Mouse (Mus musculus) thymus, adult 2 months (tissue): Measurements from ENCODE around the gene Ankrd11. TPM values are rescaled to one million over a fixed set of nuclear protein-coding genes. Genes with fewer than 3 reads are reported as not detected.

Experiments
- DNase-seq: peaks from one replicate; pipeline ENCODE4 v3.0.0; 2021
- H3K27ac ChIP-seq: fragments of 200-500 bp; 2 replicates; pipeline ENCODE4 v1.5.1; 2012; ENCODE audit warnings: low read length, control low read depth; ENCODE audit not compliant: control insufficient read depth, insufficient read depth
- H3K27me3 ChIP-seq: fragments of 200-500 bp; 2 replicates; pipeline ENCODE4 v1.6.1; 2012; ENCODE audit warnings: mild to moderate bottlenecking, low read length, moderate library complexity, mixed read lengths; ENCODE audit not compliant: control insufficient read depth, insufficient read depth
- H3K36me3 ChIP-seq: fragments of 200-500 bp; 2 replicates; pipeline ENCODE4 v1.6.1; 2012; ENCODE audit warnings: mild to moderate bottlenecking, low read length, moderate library complexity; ENCODE audit not compliant: control insufficient read depth, insufficient read depth
- H3K4me1 ChIP-seq: fragments of 200-500 bp; replicated peaks from 2 replicates; pipeline ENCODE4 v1.6.1; 2012; ENCODE audit warnings: low read length; ENCODE audit not compliant: control insufficient read depth, insufficient read depth
- H3K4me3 ChIP-seq: fragments of 200-500 bp; 2 replicates; pipeline ENCODE4 v1.5.1; 2012; ENCODE audit warnings: mild to moderate bottlenecking, low read length, control low read depth, moderate library complexity; ENCODE audit not compliant: control insufficient read depth, insufficient read depth
- CTCF ChIP-seq: fragments of 200-500 bp; IDR thresholded peaks from 2 replicates; pipeline ENCODE4 v1.5.1; 2012; ENCODE audit warnings: mild to moderate bottlenecking, control low read depth, low read length, moderate library complexity, borderline replicate concordance; ENCODE audit not compliant: control insufficient read depth, poor library complexity, insufficient read depth; ENCODE audit errors: extremely low read depth
- POLR2A ChIP-seq: fragments of 200-500 bp; IDR thresholded peaks from 2 replicates; pipeline ENCODE4 v1.6.1; 2012; ENCODE audit warnings: mild to moderate bottlenecking, low read length, control low read depth, moderate library complexity; ENCODE audit not compliant: control insufficient read depth, poor library complexity, insufficient read depth; ENCODE audit errors: extremely low read depth
- WGBS: fragments of 180-500 bp; shearing (Covaris S2); methylation state at CpG from one replicate; pipeline ENCODE4 v1.1.7; 2018; 5-methylcytosine and 5-hydroxymethylcytosine counted together
- polyA plus RNA-seq: library from polyadenylated mRNA; depleted of rRNA; stranded (reverse); fragments of >200 nt; gene quantifications from 2 replicates; pipeline ENCODE4 v1.2.3, GENCODE M21; 2012

Gene Ankrd11
- polyA plus RNA-seq, 1 experiment: 118 TPM

DNA sequence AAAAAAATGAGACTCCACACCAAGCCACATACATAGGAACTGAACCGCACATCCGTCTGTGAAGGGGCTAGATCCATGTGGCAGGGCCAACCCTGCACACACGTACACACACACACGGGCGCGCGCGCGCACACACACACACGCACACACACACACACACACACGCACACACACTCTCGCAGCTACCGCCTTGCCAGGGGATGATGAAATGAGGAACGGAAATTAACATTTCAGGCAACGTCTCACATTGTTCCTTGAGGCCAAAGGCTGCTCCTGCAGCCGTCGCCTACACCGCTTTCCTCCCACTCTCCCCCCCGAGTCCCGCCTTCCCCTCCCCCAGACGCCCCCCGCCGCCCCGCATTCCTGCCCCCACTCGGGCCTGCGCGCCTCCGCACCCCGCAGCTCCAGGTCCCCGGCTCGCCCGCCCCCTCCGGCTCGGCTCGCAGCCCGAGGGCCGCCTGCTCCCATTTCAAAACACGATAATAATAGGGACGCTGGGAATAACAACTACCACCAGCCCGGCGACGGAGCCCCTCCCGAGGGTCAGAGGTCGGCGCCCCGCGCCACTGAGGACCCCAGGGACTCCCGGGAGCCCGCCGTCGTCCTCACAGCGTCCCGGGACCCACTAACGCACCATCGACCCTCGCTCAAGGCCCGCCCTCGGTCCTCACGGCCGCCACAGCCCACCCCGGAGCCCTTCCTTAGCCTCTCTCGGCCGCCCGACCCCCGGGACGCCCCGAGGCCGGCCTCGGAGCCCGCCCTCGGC lies 886 bp downstream of the Ankrd11 start:
- Histone ChIP-seq H3K4me3 (peak overlapping the region; percentile 88), H3K36me3 (no peaks in the 10 kb centered on the region), H3K27me3 (no peaks in the 10 kb centered on the region), H3K4me1 (peaks cover 24% of the 10 kb centered on the region), H3K27ac (peak overlapping the region; percentile 81)
- under 1% methylated on average over 70 of the region's 71 CpGs for WGBS
- peak; percentile 72 for DNase-seq
- TF ChIP-seq CTCF: no peak
- TF ChIP-seq POLR2A: no peak

DNA sequence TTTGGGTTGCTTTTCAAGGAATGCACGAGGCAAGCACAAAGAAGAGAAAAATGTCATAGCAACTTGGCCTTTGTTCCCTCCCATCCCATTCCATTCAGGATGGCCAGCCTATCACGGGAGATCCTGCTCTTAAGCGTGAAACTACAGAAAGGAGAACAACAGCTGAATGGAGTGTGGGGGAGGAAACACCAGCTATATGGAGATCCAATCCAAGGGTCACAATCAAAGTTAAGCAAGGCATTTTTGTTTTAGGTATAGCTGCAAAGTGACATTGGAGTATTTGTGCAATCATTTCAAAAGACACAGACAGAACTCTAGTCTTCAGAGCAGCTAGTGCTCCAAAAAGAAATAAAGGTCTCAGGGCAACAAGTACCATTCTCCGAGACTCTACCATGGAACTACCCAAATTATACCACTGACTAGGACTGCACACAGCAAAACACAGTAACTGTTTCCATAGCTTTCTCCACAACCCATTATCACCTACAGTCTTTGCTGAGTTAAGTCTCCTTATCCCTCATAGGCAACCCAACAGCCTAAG lies 1.9 kb downstream of the Ankrd11 start:
- H3K4me3 ChIP-seq: no peak overlapping the region
- peaks cover 27% of the 10 kb centered on the region for H3K4me1 ChIP-seq
- no peak overlapping the region; the same call in 1 of the 2 replicates for H3K27ac ChIP-seq
- H3K36me3 ChIP-seq: no peaks in the 10 kb centered on the region
- DNase-seq: no peak
- no peaks in the 10 kb centered on the region for H3K27me3 ChIP-seq
- no peak for TF ChIP-seq CTCF
- TF ChIP-seq POLR2A: no peak
- WGBS: 13% methylated on average over 4 of the region's 4 CpGs

DNA sequence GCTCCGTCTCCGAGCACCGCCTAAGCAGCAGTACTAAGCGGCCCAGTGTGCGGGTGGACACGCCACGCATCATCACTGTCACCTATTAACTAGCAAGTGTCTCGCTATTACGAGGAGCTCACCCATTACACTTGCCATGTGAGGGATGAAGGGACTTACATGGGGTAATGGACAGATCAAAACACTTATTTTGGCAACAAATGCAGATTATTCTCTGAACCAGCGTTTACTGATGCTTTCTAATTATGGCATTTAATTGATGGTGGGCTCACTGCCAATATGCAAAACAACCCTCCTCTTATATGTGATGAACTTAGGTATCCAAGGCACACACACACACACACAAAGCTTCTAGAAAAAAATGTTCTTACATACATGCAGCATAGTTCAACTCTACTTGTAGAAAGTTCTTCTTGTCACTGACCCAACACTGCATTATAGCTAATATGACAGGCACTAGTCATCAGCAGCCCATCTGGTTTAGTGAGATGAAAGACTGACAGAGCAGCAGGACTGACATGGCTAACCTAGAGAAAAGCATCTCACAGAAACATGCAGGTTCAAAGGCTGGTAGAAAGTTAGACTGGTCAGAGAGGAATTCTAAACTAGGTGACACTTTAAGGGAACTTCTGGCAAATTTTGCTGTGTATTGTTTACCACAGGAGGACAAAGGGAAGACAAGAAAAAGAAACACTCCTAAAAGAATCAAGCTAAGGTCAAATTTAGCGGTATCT lies 2.5 kb downstream of the Ankrd11 start:
- TF ChIP-seq POLR2A: no peak
- no peak for TF ChIP-seq CTCF
- Histone ChIP-seq H3K4me3 (no peak overlapping the region), H3K27ac (no peak overlapping the region; the same call in 1 of the 2 replicates), H3K36me3 (no peaks in the 10 kb centered on the region), H3K27me3 (no peaks in the 10 kb centered on the region), H3K4me1 (peaks cover 26% of the 10 kb centered on the region)
- no peak for DNase-seq
- 86% methylated on average over 11 of the region's 11 CpGs for WGBS

DNA sequence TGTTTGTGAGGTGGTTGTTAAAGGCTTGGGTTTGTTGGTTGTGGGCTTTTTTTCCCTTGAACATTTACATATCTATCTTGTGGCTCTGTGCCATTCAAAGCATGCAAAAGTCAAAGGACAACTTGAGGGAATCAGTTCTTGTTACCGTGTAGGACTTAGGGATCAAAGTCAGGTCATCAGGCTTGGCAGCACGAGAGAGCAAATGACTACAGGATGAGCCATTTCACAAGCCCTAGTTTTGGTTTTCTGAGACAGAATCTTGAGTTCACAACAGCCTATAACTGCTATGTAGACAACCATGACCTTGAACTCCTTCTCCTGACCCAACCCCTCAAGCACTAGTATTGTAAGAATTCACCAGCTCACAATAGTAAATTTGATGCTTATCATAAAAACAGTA lies 3.7 kb downstream of the Ankrd11 start:
- H3K4me1 ChIP-seq: peaks cover 27% of the 10 kb centered on the region
- WGBS: 69% methylated on average over 2 of the region's 2 CpGs
- TF ChIP-seq CTCF: no peak
- TF ChIP-seq POLR2A: no peak
- no peak overlapping the region for H3K4me3 ChIP-seq
- H3K27me3 ChIP-seq: no peaks in the 10 kb centered on the region
- H3K36me3 ChIP-seq: no peaks in the 10 kb centered on the region
- no peak overlapping the region for H3K27ac ChIP-seq
- DNase-seq: no peak

DNA sequence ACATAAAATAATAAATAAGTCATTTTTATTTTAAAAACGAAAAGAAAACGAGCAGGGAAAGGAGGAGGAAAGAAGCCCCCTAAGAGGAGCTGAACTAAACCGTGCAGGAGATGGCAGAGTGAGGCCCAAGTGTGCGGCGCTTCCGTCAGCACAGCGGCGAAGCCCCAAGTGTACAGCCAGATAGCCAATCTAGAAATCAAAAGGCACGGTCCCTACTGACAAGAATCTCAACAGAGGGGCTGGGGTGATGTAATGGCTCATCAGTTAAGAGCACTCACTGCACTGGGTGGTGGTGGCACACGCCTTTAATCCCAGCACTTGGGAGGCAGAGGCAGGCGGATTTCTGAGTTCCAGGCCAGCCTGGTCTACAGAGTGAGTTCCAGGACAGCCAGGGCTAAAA lies 4.6 kb downstream of the Ankrd11 start:
- no peak for DNase-seq
- Histone ChIP-seq H3K27ac (peak overlapping the region; percentile 11; the same call in 1 of the 2 replicates), H3K4me3 (no peak overlapping the region), H3K4me1 (peaks cover 28% of the 10 kb centered on the region), H3K36me3 (no peaks in the 10 kb centered on the region), H3K27me3 (no peaks in the 10 kb centered on the region)
- WGBS: 71% methylated on average over 11 of the region's 11 CpGs
- TF ChIP-seq POLR2A (no peak), CTCF (no peak)

DNA sequence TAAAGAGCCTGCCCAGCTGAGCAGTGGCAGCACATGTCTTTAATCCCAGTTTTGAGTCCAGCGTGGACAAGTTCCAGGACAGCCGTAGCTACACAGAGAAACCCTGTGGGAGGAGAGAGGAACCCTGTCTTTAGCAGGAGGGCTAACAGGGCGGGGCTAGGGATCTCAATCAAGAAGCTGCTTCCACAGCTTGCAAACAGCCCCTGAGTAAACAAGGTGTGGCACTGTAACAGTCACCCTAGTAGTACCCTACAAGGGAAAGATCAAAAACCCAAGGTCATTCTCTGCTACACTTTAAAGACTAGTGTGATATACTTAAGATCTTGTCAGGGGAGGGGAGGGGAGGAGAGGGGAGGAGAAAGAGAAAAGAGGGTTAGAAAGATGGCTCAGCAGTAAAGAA lies 5.1 kb downstream of the Ankrd11 start:
- WGBS: 15% methylated on average over 3 of the region's 3 CpGs
- Histone ChIP-seq H3K36me3 (no peaks in the 10 kb centered on the region), H3K27ac (peak overlapping the region; percentile 67), H3K27me3 (no peaks in the 10 kb centered on the region), H3K4me1 (peaks cover 31% of the 10 kb centered on the region), H3K4me3 (no peak overlapping the region)
- DNase-seq: peak; percentile 43
- TF ChIP-seq POLR2A: 0 out of 2 replicates have a peak, but pooled peaks have one; percentile 7
- no peak for TF ChIP-seq CTCF
